ENCODE assay signal across 26 mouse cellular contexts in the genomic region with DNA sequence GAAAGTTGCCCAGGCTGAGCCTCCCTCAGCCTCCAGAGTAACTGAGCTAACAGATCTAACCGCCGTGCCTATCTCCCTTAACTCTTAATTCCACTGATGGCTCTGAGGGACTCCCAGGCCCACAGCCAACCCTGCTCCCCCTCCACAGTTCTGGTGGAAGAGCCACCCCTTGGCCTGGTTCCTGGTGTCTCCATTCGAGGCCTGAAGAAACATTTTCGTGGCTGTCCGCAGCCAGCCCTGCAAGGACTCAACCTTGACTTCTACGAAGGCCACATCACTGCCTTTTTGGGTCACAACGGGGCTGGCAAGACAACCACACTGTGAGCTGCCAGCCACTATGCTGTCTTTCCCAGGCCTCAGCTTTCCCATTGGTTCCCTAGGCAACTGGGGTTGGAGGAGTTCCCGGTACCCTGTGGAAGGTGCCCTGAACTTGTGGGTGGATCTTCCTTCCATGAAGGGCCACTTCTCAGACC. TPM values are rescaled to one million over a fixed set of nuclear protein-coding genes. Genes with fewer than 3 reads are reported as not detected.
A peak's percentile ranks its signal among the peaks of the same experiment; 100 is the strongest.
DNase-seq lines count a peak whose midpoint lies in the region; ATAC-seq and TF ChIP-seq lines count a peak whose summit lies in the region.
"Had no signal": no experiment of that assay in that cellular context is flagged by ENCODE, and none has a peak within 500 bp of the region (broad histone marks: within the 10 kb centered on the region; RNA-seq: fewer than 3 reads in every experiment).

No protein-coding gene starts in this region.

- 0 out of 2 replicates have a peak overlapping the region, but pooled peaks have one; percentile 14 for H3K9ac ChIP-seq in liver, embryonic 11.5 days (ENCODE audit: low read depth, low read length)
- H3K9ac ChIP-seq in MEL (ENCODE audit: control insufficient read depth, low read depth, low read length, poor library complexity, severe bottlenecking): no peak overlapping the region
- H3K9ac ChIP-seq in stomach, postnatal 0 days (ENCODE audit: low read length): no peak overlapping the region
- H3K9ac ChIP-seq in midbrain, embryonic 15.5 days: no peak overlapping the region
- H3K9ac ChIP-seq: forebrain, embryonic 12.5 days; forebrain, postnatal 0 days; hindbrain, embryonic 12.5 days; lung, embryonic 14.5 days had no signal

- H3K27me3 ChIP-seq in liver, embryonic 11.5 days (replicated peaks; ENCODE audit: control insufficient read depth, insufficient read depth, low read length): peaks cover 4% of the 10 kb centered on the region
- H3K27me3 ChIP-seq in MEL (ENCODE audit: control insufficient read depth in 1 of 2, insufficient read depth in 2 of 2, low read length in 2 of 2): no peaks in the 10 kb centered on the region
- no peaks in the 10 kb centered on the region for H3K27me3 ChIP-seq in stomach, postnatal 0 days (ENCODE audit: control insufficient read depth, insufficient read depth, low read length)
- H3K27me3 ChIP-seq in midbrain, embryonic 15.5 days (replicated peaks): peaks cover 22% of the 10 kb centered on the region; the same call in 1 of the 2 replicates

- no peak for TF ChIP-seq POLR2A in MEL (IDR thresholded peaks at IDR 0.05; ENCODE audit: control insufficient read depth in 1 of 2, insufficient read depth in 1 of 2, low read depth in 1 of 2, low read length in 2 of 2, poor library complexity in 1 of 2)

- no peaks in the 10 kb centered on the region for H3K79me2 ChIP-seq in MEL (ENCODE audit: control insufficient read depth, insufficient read depth, low read length, poor library complexity)

- 81% methylated on average over 8 of the region's 8 CpGs for WGBS in liver, embryonic 11.5 days
- WGBS in stomach, postnatal 0 days: 72% methylated on average over 8 of the region's 8 CpGs
- WGBS in midbrain, embryonic 15.5 days: 86% methylated on average over 8 of the region's 8 CpGs

- H3K36me3 ChIP-seq in liver, embryonic 11.5 days (ENCODE audit: control insufficient read depth, insufficient read depth, low read length): peaks cover 12% of the 10 kb centered on the region; the same call in 1 of the 2 replicates
- H3K36me3 ChIP-seq in MEL (ENCODE audit: control insufficient read depth in 1 of 2, insufficient read depth in 2 of 2, low read length in 2 of 2): peaks cover 0 to 12% of the 10 kb centered on the region in 2 experiments; a peak in 3 of 4 replicates
- H3K36me3 ChIP-seq in stomach, postnatal 0 days (ENCODE audit: control insufficient read depth, insufficient read depth, low read length): peaks cover 6% of the 10 kb centered on the region
- H3K36me3 ChIP-seq in midbrain, embryonic 15.5 days (replicated peaks): no peaks in the 10 kb centered on the region; the same call in 1 of the 2 replicates

- no peak for TF ChIP-seq CTCF in MEL (IDR thresholded peaks at IDR 0.05 in 2 of 3, conservative IDR thresholded peaks at IDR 0.05 in 1 of 3; ENCODE audit: control insufficient read depth in 1 of 3, insufficient read depth in 1 of 3, low read depth in 2 of 3, low read length in 3 of 3, poor library complexity in 1 of 3, severe bottlenecking in 1 of 3)
- TF ChIP-seq CTCF in stomach, postnatal 0 days (IDR thresholded peaks at IDR 0.05; ENCODE audit: low read depth): no peak

- no peak for TF ChIP-seq RAD21 in MEL (IDR thresholded peaks at IDR 0.05; ENCODE audit: low read depth, low read length)

- H3K4me3 ChIP-seq in liver, embryonic 11.5 days (ENCODE audit: low read depth, low read length): no peak overlapping the region
- H3K4me3 ChIP-seq in MEL (ENCODE audit: control insufficient read depth in 1 of 2, insufficient read depth in 1 of 2, low read depth in 2 of 2, low read length in 2 of 2): no peak overlapping the region
- H3K4me3 ChIP-seq in stomach, postnatal 0 days (ENCODE audit: low read depth, low read length): no peak overlapping the region
- no peak overlapping the region for H3K4me3 ChIP-seq in midbrain, embryonic 15.5 days
- H3K4me3 ChIP-seq: erythroblast, embryonic 14.5 days; forebrain, embryonic 12.5 days; hindbrain, embryonic 12.5 days; midbrain, embryonic 10.5 days had no signal

- TF ChIP-seq EP300 in MEL (IDR thresholded peaks at IDR 0.05; ENCODE audit: low read depth in 1 of 2, low read length in 2 of 2): peak; percentile 43 to 69; a peak in 3 of 4 replicates
- no peak for TF ChIP-seq EP300 in stomach, postnatal 0 days (optimal IDR thresholded peaks at IDR 0.05)

- no peaks in the 10 kb centered on the region for H3K9me3 ChIP-seq in liver, embryonic 11.5 days (ENCODE audit: control insufficient read depth, low read length)
- no peaks in the 10 kb centered on the region for H3K9me3 ChIP-seq in MEL (replicated peaks; ENCODE audit: insufficient read depth, low read length)
- H3K9me3 ChIP-seq in stomach, postnatal 0 days (ENCODE audit: control insufficient read depth, low read length): no peaks in the 10 kb centered on the region
- no peaks in the 10 kb centered on the region for H3K9me3 ChIP-seq in midbrain, embryonic 15.5 days
- H3K9me3 ChIP-seq: forebrain, embryonic 12.5 days; hindbrain, embryonic 12.5 days; midbrain, embryonic 10.5 days had no signal

- no peak overlapping the region for H3K4me2 ChIP-seq in liver, embryonic 11.5 days
- no peak overlapping the region for H3K4me2 ChIP-seq in stomach, postnatal 0 days (replicated peaks; ENCODE audit: low read depth)
- H3K4me2 ChIP-seq in midbrain, embryonic 15.5 days: no peak overlapping the region
- H3K4me2 ChIP-seq: forebrain, embryonic 12.5 days; hindbrain, embryonic 12.5 days; lung, embryonic 14.5 days had no signal

- H3K27ac ChIP-seq in liver, embryonic 11.5 days (ENCODE audit: low read depth, low read length): peak overlapping the region; percentile 43; the same call in 1 of the 2 replicates
- H3K27ac ChIP-seq in MEL (ENCODE audit: control insufficient read depth, low read depth, low read length): peak overlapping the region; percentile 66
- H3K27ac ChIP-seq in stomach, postnatal 0 days (replicated peaks): peak overlapping the region; percentile 67
- no peak overlapping the region for H3K27ac ChIP-seq in midbrain, embryonic 15.5 days
- H3K27ac ChIP-seq: forebrain, embryonic 12.5 days; hindbrain, embryonic 12.5 days; midbrain, embryonic 10.5 days had no signal

- H3K4me1 ChIP-seq in liver, embryonic 11.5 days (replicated peaks; ENCODE audit: control insufficient read depth, insufficient read depth, low read length): peaks cover 33% of the 10 kb centered on the region
- peaks cover 7 to 22% of the 10 kb centered on the region in 2 experiments for H3K4me1 ChIP-seq in MEL (ENCODE audit: control insufficient read depth in 1 of 2, insufficient read depth in 2 of 2, low read length in 2 of 2)
- peaks cover 5% of the 10 kb centered on the region; the same call in 1 of the 2 replicates for H3K4me1 ChIP-seq in stomach, postnatal 0 days (replicated peaks; ENCODE audit: control insufficient read depth, insufficient read depth)
- no peaks in the 10 kb centered on the region for H3K4me1 ChIP-seq in midbrain, embryonic 15.5 days

- no peak for DNase-seq in liver, embryonic 11.5 days (ENCODE audit: low spot score)
- DNase-seq in liver (no peak), MEL (ENCODE audit: low read depth, low spot score) (no peak)
- DNase-seq in adrenal gland, postnatal 10 days: peak; percentile 71
- DNase-seq in stomach, postnatal 0 days (ENCODE audit: low spot score): no peak
- DNase-seq in cerebellum, postnatal 10 days: no peak
- DNase-seq: cerebellum, adult 11-12 months; cerebellum, postnatal 14 days; forebrain, postnatal 0 days; gastrocnemius, postnatal 10 days; heart, postnatal 14 days; kidney, adult 9 months; kidney, postnatal 10 days; lung, embryonic 14.5 days; thymus, postnatal 4 days had no signal

- no peak for ATAC-seq in liver, embryonic 11.5 days (replicated peaks; ENCODE audit: low FRiP score)
- no peak for ATAC-seq in stomach, postnatal 0 days (ENCODE audit: low FRiP score, low TSS enrichment)
- ATAC-seq in midbrain, embryonic 15.5 days (replicated peaks): no peak
- ATAC-seq: CD4-positive, CD25-positive, alpha-beta regulatory T cell, adult 4 months; forebrain, postnatal 0 days; intestine, postnatal 0 days; midbrain, embryonic 16.5 days had no signal

RNA-seq across cellular contexts. Expression of a gene that starts 8.0 kb away (rescaled TPM):
- polyA plus RNA-seq in liver, embryonic 11.5 days (2014; fragmentation: Nextera tagmentation; extraction: Ambion mirVana): 7.7 and 8.6 TPM in 2 replicates
- 7.4 and 7.7 TPM in 2 replicates for total RNA-seq in MEL (2012; rRNA removed)
- polyA plus RNA-seq in MEL (2012; ENCODE audit: insufficient read depth in 1 of 2, insufficient read length in 2 of 2, low read depth in 1 of 2, low replicate concordance in 2 of 2, missing spikeins in 1 of 2): 10 to 100 TPM in 1 of 2 experiments, not detected in 1; 16.8 TPM
- total RNA-seq in adrenal gland, postnatal 10 days (2021): 10 to 100 TPM; 16.0 to 19.8 TPM
- polyA plus RNA-seq in stomach, postnatal 0 days (2015; fragmentation: Nextera tagmentation; extraction: Ambion mirVana): 2.6 and 3.2 TPM in 2 replicates
- 4.4 and 4.8 TPM in 2 replicates for polyA plus RNA-seq in midbrain, embryonic 15.5 days (2015; fragmentation: Nextera tagmentation; extraction: Ambion mirVana)

RNA-seq across cellular contexts. Expression of a gene that starts 12.2 kb away (rescaled TPM):
- polyA plus RNA-seq in liver, embryonic 11.5 days (2014; fragmentation: Nextera tagmentation; extraction: Ambion mirVana): 29.0 and 29.4 TPM in 2 replicates
- total RNA-seq in MEL (2012; rRNA removed): 25.2 and 26.2 TPM in 2 replicates
- polyA plus RNA-seq in MEL (2012; ENCODE audit: insufficient read depth in 1 of 2, insufficient read length in 2 of 2, low read depth in 1 of 2, low replicate concordance in 2 of 2, missing spikeins in 1 of 2): 10 to 100 TPM in 1 of 2 experiments, not detected in 1; 53.6 TPM
- total RNA-seq in adrenal gland, postnatal 10 days (2021): 10 to 100 TPM; 11.9 to 12.7 TPM
- 2.0 TPM in 2 replicates for polyA plus RNA-seq in stomach, postnatal 0 days (2015; fragmentation: Nextera tagmentation; extraction: Ambion mirVana)
- 1.9 and 2.2 TPM in 2 replicates for polyA plus RNA-seq in midbrain, embryonic 15.5 days (2015; fragmentation: Nextera tagmentation; extraction: Ambion mirVana)

RNA-seq across cellular contexts. Expression of a gene that starts 15.9 kb away (rescaled TPM):
- 115 and 124 TPM in 2 replicates for polyA plus RNA-seq in liver, embryonic 11.5 days (2014; fragmentation: Nextera tagmentation; extraction: Ambion mirVana)
- total RNA-seq in MEL (2012; rRNA removed): 8.7 and 9.1 TPM in 2 replicates
- polyA plus RNA-seq in MEL (2012; ENCODE audit: insufficient read depth in 1 of 2, insufficient read length in 2 of 2, low read depth in 1 of 2, low replicate concordance in 2 of 2, missing spikeins in 1 of 2): 10 to 100 TPM in 1 of 2 experiments, not detected in 1; 25.3 TPM
- 10 to 100 TPM; 46.8 to 57.8 TPM for total RNA-seq in adrenal gland, postnatal 10 days (2021)
- 236 and 245 TPM in 2 replicates for polyA plus RNA-seq in stomach, postnatal 0 days (2015; fragmentation: Nextera tagmentation; extraction: Ambion mirVana)
- 28.6 and 34.4 TPM in 2 replicates for polyA plus RNA-seq in midbrain, embryonic 15.5 days (2015; fragmentation: Nextera tagmentation; extraction: Ambion mirVana)

RNA-seq across cellular contexts. Expression of a gene that starts 20.1 kb away (rescaled TPM):
- polyA plus RNA-seq in liver, embryonic 11.5 days (2014; fragmentation: Nextera tagmentation; extraction: Ambion mirVana): 14.9 and 20.2 TPM in 2 replicates
- total RNA-seq in MEL (2012; rRNA removed): 58.2 and 62.0 TPM in 2 replicates
- polyA plus RNA-seq in MEL (2012; ENCODE audit: insufficient read depth in 1 of 2, insufficient read length in 2 of 2, low read depth in 1 of 2, low replicate concordance in 2 of 2, missing spikeins in 1 of 2): 100 to 1,000 TPM in 1 of 2 experiments, not detected in 1; 150 TPM
- 100 to 1,000 TPM; 143 to 146 TPM for total RNA-seq in adrenal gland, postnatal 10 days (2021)
- 18.5 and 19.1 TPM in 2 replicates for polyA plus RNA-seq in stomach, postnatal 0 days (2015; fragmentation: Nextera tagmentation; extraction: Ambion mirVana)
- polyA plus RNA-seq in midbrain, embryonic 15.5 days (2015; fragmentation: Nextera tagmentation; extraction: Ambion mirVana): 24.3 and 28.3 TPM in 2 replicates

RNA-seq across cellular contexts. Expression of a gene that starts 33.8 kb away (rescaled TPM):
- 0.10 and 0.14 TPM in 2 replicates for polyA plus RNA-seq in liver, embryonic 11.5 days (2014; fragmentation: Nextera tagmentation; extraction: Ambion mirVana)
- 0.16 and 0.42 TPM in 2 replicates for total RNA-seq in MEL (2012; rRNA removed)
- polyA plus RNA-seq in MEL (2012; ENCODE audit: insufficient read depth in 1 of 2, insufficient read length in 2 of 2, low read depth in 1 of 2, low replicate concordance in 2 of 2, missing spikeins in 1 of 2): 1 to 10 TPM in 1 of 2 experiments, not detected in 1; 1.1 TPM
- under 1 TPM; 0.27 to 0.36 TPM for total RNA-seq in adrenal gland, postnatal 10 days (2021)
- 0.17 and 0.18 TPM in 2 replicates for polyA plus RNA-seq in stomach, postnatal 0 days (2015; fragmentation: Nextera tagmentation; extraction: Ambion mirVana)
- 0.34 and 0.66 TPM in 2 replicates for polyA plus RNA-seq in midbrain, embryonic 15.5 days (2015; fragmentation: Nextera tagmentation; extraction: Ambion mirVana)
- total RNA-seq: megakaryocyte progenitor cell, adult 5-6 weeks; neutrophil, adult 5-6 weeks had no signal
- polyA plus RNA-seq: erythroblast, embryonic 14.5 days; large intestine, adult 2 months had no signal
